Mouse (Mus musculus): ENCODE data around the gene Defb19. TPM values are rescaled to one million over a fixed set of nuclear protein-coding genes. Genes with fewer than 3 reads are reported as not detected.

Defb19 gene
- total RNA-seq, 2 experiments from 2014 or later: not detected

Other genes with a start within 250 kb of the Defb19 start
- 109 and 119 TPM in 2 replicates for gene Rbck1, start 247.7 kb downstream of the Defb19 start, total RNA-seq (2014; fragmentation: Nextera tagmentation)
- 64.2 and 64.5 TPM in 2 replicates for gene Rbck1, start 247.7 kb downstream of the Defb19 start, total RNA-seq (2017)
- not detected in 2 replicates for gene Trib3, start 236.3 kb downstream of the Defb19 start, total RNA-seq (2014; fragmentation: Nextera tagmentation)
- gene Trib3, start 236.3 kb downstream of the Defb19 start, total RNA-seq (2017): not detected in 2 replicates
- not detected in 2 replicates for gene Nrsn2, start 203.7 kb downstream of the Defb19 start, total RNA-seq (2014; fragmentation: Nextera tagmentation)
- gene Nrsn2, start 203.7 kb downstream of the Defb19 start, total RNA-seq (2017): not detected in 2 replicates
- gene Sox12, start 182.2 kb downstream of the Defb19 start, total RNA-seq (2014; fragmentation: Nextera tagmentation): 8.6 and 10.5 TPM in 2 replicates
- gene Sox12, start 182.2 kb downstream of the Defb19 start, total RNA-seq (2017): 1.5 and 2.4 TPM in 2 replicates
- gene Zcchc3, start 165.3 kb downstream of the Defb19 start, total RNA-seq (2014; fragmentation: Nextera tagmentation): 3.7 and 9.4 TPM in 2 replicates
- gene Zcchc3, start 165.3 kb downstream of the Defb19 start, total RNA-seq (2017): 4.8 and 4.9 TPM in 2 replicates
- 0.75 TPM in 1 of 2 replicates, not detected in the other for gene 6820408C15Rik, start 164.7 kb downstream of the Defb19 start, total RNA-seq (2014; fragmentation: Nextera tagmentation)
- gene 6820408C15Rik, start 164.7 kb downstream of the Defb19 start, total RNA-seq (2017): not detected in 2 replicates
- gene Defb23, start 115.7 kb downstream of the Defb19 start, total RNA-seq (2014; fragmentation: Nextera tagmentation): not detected in 2 replicates
- not detected in 2 replicates for gene Defb23, start 115.7 kb downstream of the Defb19 start, total RNA-seq (2017)
- gene Defb20, start 103.2 kb downstream of the Defb19 start, total RNA-seq (2014; fragmentation: Nextera tagmentation): not detected in 2 replicates
- not detected in 2 replicates for gene Defb20, start 103.2 kb downstream of the Defb19 start, total RNA-seq (2017)
- not detected in 2 replicates for gene Defb22, start 90.2 kb downstream of the Defb19 start, total RNA-seq (2014; fragmentation: Nextera tagmentation)
- gene Defb22, start 90.2 kb downstream of the Defb19 start, total RNA-seq (2017): not detected in 2 replicates
- gene Defb26, start 68.6 kb downstream of the Defb19 start, total RNA-seq (2014; fragmentation: Nextera tagmentation): not detected in 2 replicates
- gene Defb26, start 68.6 kb downstream of the Defb19 start, total RNA-seq (2017): not detected in 2 replicates
- gene Defb28, start 62.1 kb downstream of the Defb19 start, total RNA-seq (2014; fragmentation: Nextera tagmentation): not detected in 2 replicates
- gene Defb28, start 62.1 kb downstream of the Defb19 start, total RNA-seq (2017): not detected in 2 replicates
- gene Defb29, start 40.2 kb downstream of the Defb19 start, total RNA-seq (2014; fragmentation: Nextera tagmentation): not detected in 2 replicates
- gene Defb29, start 40.2 kb downstream of the Defb19 start, total RNA-seq (2017): not detected in 2 replicates
- gene Gm17416, start 11.0 kb downstream of the Defb19 start, total RNA-seq (2014; fragmentation: Nextera tagmentation): not detected in 2 replicates
- not detected in 2 replicates for gene Gm17416, start 11.0 kb downstream of the Defb19 start, total RNA-seq (2017)
- gene Defb21, start 7.6 kb downstream of the Defb19 start, total RNA-seq (2014; fragmentation: Nextera tagmentation): not detected in 2 replicates
- not detected in 2 replicates for gene Defb21, start 7.6 kb downstream of the Defb19 start, total RNA-seq (2017)
- gene Defb45, start 19.1 kb upstream of the Defb19 start, total RNA-seq (2014; fragmentation: Nextera tagmentation): not detected in 2 replicates
- not detected in 2 replicates for gene Defb45, start 19.1 kb upstream of the Defb19 start, total RNA-seq (2017)
- not detected in 2 replicates for gene Defb36, start 24.0 kb upstream of the Defb19 start, total RNA-seq (2014; fragmentation: Nextera tagmentation)
- gene Defb36, start 24.0 kb upstream of the Defb19 start, total RNA-seq (2017): not detected in 2 replicates
- gene Defb25, start 42.7 kb upstream of the Defb19 start, total RNA-seq (2014; fragmentation: Nextera tagmentation): not detected in 2 replicates
- not detected in 2 replicates for gene Defb25, start 42.7 kb upstream of the Defb19 start, total RNA-seq (2017)
- gene Rem1, start 46.6 kb upstream of the Defb19 start, total RNA-seq (2014; fragmentation: Nextera tagmentation): 0.45 TPM in 1 of 2 replicates, not detected in the other
- gene Rem1, start 46.6 kb upstream of the Defb19 start, total RNA-seq (2017): not detected in 2 replicates
- 180 and 213 TPM in 2 replicates for gene H13, start 89.1 kb upstream of the Defb19 start, total RNA-seq (2014; fragmentation: Nextera tagmentation)
- gene H13, start 89.1 kb upstream of the Defb19 start, total RNA-seq (2017): 150 and 235 TPM in 2 replicates
- gene Mcts2, start 106.7 kb upstream of the Defb19 start, total RNA-seq (2014; fragmentation: Nextera tagmentation): 11.7 and 14.5 TPM in 2 replicates
- gene Mcts2, start 106.7 kb upstream of the Defb19 start, total RNA-seq (2017): 5.7 and 10.9 TPM in 2 replicates
- gene Id1, start 155.9 kb upstream of the Defb19 start, total RNA-seq (2014; fragmentation: Nextera tagmentation): 5.5 and 7.6 TPM in 2 replicates
- 5.0 and 6.6 TPM in 2 replicates for gene Id1, start 155.9 kb upstream of the Defb19 start, total RNA-seq (2017)
- 6.8 and 13.0 TPM in 2 replicates for gene Cox4i2, start 173.9 kb upstream of the Defb19 start, total RNA-seq (2014; fragmentation: Nextera tagmentation)
- 6.0 TPM in 1 of 2 replicates, not detected in the other for gene Cox4i2, start 173.9 kb upstream of the Defb19 start, total RNA-seq (2017)